Mouse (Mus musculus) intestine, postnatal 0 days (tissue): Measurements from ENCODE around the gene Usp16. TPM values are rescaled to one million over a fixed set of nuclear protein-coding genes. Genes with fewer than 3 reads are reported as not detected.

Source experiments
- ATAC-seq: fragments of 200-750 bp; cut with Nextera tagmentation; 2 replicates; pipeline ENCODE4 v1.8.0; 2017; ENCODE audit warnings: mild to moderate bottlenecking, moderate TSS enrichment, moderate library complexity
- H3K27ac ChIP-seq: fragments of 300-500 bp; sonication (generic); 2 replicates; pipeline ENCODE4 v1.5.1; 2014; ENCODE audit warnings: mild to moderate bottlenecking, low read depth, low read length, moderate library complexity
- H3K27me3 ChIP-seq: fragments of 300-500 bp; sonication (generic); replicated peaks from 2 replicates; pipeline ENCODE4 v1.6.1; 2014; ENCODE audit warnings: low read length, mixed read lengths; ENCODE audit not compliant: control insufficient read depth, insufficient read depth
- H3K36me3 ChIP-seq: fragments of 300-500 bp; sonication (generic); 2 replicates; pipeline ENCODE4 v1.6.1; 2014; ENCODE audit warnings: mild to moderate bottlenecking, moderate library complexity; ENCODE audit not compliant: control insufficient read depth, insufficient read depth
- H3K4me1 ChIP-seq: fragments of 300-500 bp; sonication (generic); replicated peaks from 2 replicates; pipeline ENCODE4 v1.6.1; 2014; ENCODE audit warnings: antibody characterized with exemption, low read length, mixed read lengths; ENCODE audit not compliant: control insufficient read depth, insufficient read depth
- H3K4me2 ChIP-seq: fragments of 300-500 bp; sonication (generic); replicated peaks from 2 replicates; pipeline ENCODE4 v1.6.1; 2014; ENCODE audit warnings: low read depth, mild to moderate bottlenecking, moderate library complexity
- H3K4me3 ChIP-seq: fragments of 300-500 bp; sonication (generic); 2 replicates; pipeline ENCODE4 v1.5.1; 2014; ENCODE audit warnings: low read depth, low read length
- H3K9ac ChIP-seq: fragments of 300-500 bp; sonication (generic); 2 replicates; pipeline ENCODE4 v1.6.1; 2014; ENCODE audit warnings: mild to moderate bottlenecking, low read depth, low read length
- H3K9me3 ChIP-seq: fragments of 300-500 bp; sonication (generic); 2 replicates; pipeline ENCODE4 v1.6.1; 2016; ENCODE audit warnings: mixed run types; ENCODE audit not compliant: control insufficient read depth
- CTCF ChIP-seq: sonication (generic); IDR thresholded peaks from 2 replicates; pipeline ENCODE4 v1.5.1; 2016; ENCODE audit warnings: low read depth, mild to moderate bottlenecking, control low read depth, antibody characterized with exemption, moderate library complexity
- WGBS: fragments of 180-500 bp; shearing (Covaris S2); extraction: QIAGEN DNeasy Blood & Tissue Kit; methylation state at CpG from one replicate; pipeline ENCODE4 v1.1.7; 2014; 5-methylcytosine and 5-hydroxymethylcytosine counted together
- polyA plus RNA-seq: library from polyadenylated mRNA; unstranded; fragments of >200 nt; fragmentation: Nextera tagmentation; extraction: Ambion mirVana; gene quantifications from 2 replicates; pipeline ENCODE4 v1.2.1, GENCODE M21; 2015

Gene Usp16
- polyA plus RNA-seq, 1 experiment from 2014 or later = 38.1 TPM

DNA sequence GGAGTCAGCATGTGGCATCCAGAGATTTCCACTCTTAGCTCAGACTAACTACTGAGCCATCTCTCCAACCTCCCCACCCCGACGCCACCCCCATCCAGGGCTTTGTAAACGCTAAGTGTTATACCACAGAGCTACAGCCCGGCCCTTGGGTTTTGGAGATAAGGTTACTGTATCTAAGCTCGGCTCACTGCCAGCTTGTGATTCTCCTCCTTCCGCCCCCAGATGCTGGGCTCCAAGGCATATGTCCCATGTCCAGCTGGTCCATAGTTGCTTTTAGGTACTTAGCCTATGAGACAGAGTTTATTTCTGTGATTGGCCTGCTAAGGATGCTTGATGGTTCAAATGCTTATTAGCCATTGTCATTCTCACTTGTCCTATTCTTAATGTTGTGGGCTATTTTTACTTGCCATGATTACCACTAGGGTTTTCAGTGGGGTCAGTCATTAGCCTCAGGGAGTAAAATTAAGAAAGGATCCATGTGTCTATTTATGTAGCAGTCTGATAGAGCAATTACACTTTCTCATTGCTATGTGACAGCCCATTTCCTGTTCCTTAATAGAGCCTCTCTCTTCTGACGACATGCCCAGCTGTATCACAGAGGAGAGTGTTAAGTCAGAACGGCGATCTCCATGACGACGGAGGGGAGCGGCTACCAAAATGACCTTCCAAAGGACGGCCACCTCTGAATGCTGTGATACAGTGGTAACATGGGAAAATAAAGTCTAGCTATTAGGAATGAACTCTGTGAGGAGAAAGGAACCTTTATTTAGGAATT lies 47.0 kb downstream of the Usp16 start:
- Histone ChIP-seq H3K4me1 (no peaks in the 10 kb centered on the region), H3K27me3 (no peaks in the 10 kb centered on the region), H3K9me3 (no peaks in the 10 kb centered on the region), H3K9ac (no peak overlapping the region), H3K27ac (no peak overlapping the region), H3K4me3 (no peak overlapping the region), H3K36me3 (no peaks in the 10 kb centered on the region), H3K4me2 (no peak overlapping the region)
- peak; percentile 47; the same call in 1 of the 2 replicates for ATAC-seq
- WGBS = 38% methylated on average over 13 of the region's 13 CpGs
- no peak for TF ChIP-seq CTCF

- no peak overlapping the region for H3K4me3 ChIP-seq
- H3K4me1 ChIP-seq = no peaks in the 10 kb centered on the region
- H3K27ac ChIP-seq = no peak overlapping the region
- H3K4me2 ChIP-seq = no peak overlapping the region
- 74% methylated on average over 5 of the region's 5 CpGs for WGBS
- H3K9ac ChIP-seq = no peak overlapping the region
- no peaks in the 10 kb centered on the region for H3K27me3 ChIP-seq
- no peaks in the 10 kb centered on the region for H3K36me3 ChIP-seq
- TF ChIP-seq CTCF = no peak
- H3K9me3 ChIP-seq = no peaks in the 10 kb centered on the region
- ATAC-seq = no peak
These were observed 57.2 kb downstream of the Usp16 start for GRCm38 (mm10) chr16:87511706-87512105.

DNA sequence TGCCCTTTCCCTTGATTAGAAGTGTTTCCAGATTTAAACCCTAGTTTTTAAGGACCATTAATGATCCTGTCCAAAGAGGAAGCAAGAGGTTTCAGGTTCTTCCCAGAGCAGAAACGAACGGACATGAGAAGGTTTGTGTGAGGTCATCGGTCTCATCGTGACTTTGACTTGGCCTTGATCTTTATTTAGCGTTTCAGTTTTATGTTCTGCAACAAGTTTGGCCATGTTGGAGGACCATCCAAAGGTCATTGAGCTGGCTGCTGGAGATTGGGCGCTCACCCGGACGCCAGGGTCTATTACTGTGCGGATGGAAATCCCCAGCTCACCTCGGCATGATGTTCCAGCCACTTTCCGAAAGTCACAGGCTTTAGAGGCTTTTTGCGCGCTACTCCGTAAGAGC lies 57.8 kb downstream of the Usp16 start:
- Histone ChIP-seq H3K4me2 (no peak overlapping the region), H3K9ac (no peak overlapping the region), H3K27ac (no peak overlapping the region), H3K36me3 (no peaks in the 10 kb centered on the region), H3K4me1 (no peaks in the 10 kb centered on the region), H3K9me3 (no peaks in the 10 kb centered on the region), H3K4me3 (no peak overlapping the region), H3K27me3 (no peaks in the 10 kb centered on the region)
- WGBS = 91% methylated on average over 14 of the region's 14 CpGs
- TF ChIP-seq CTCF = no peak
- ATAC-seq = no peak

DNA sequence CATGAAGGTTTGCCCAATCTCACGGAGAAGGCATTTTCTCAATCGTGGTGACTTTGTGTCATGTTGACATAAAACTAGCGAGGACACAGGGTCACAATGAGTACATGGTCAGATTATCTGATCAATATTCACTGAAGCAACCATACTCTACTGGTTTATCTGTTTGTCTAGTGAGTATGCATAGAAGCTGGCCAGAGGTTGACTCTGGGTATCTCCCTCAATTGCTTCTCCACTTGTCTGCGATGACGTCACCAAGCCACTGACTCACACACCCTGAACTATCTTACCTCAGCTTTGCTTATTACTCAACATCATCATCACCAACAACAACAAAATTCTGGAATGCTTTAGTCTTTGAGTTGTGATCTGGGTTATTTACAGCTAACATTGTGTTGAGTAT lies 69.7 kb downstream of the Usp16 start:
- Histone ChIP-seq H3K9ac (no peak overlapping the region), H3K27ac (no peak overlapping the region), H3K4me2 (no peak overlapping the region), H3K4me3 (no peak overlapping the region), H3K9me3 (no peaks in the 10 kb centered on the region), H3K27me3 (no peaks in the 10 kb centered on the region), H3K4me1 (no peaks in the 10 kb centered on the region), H3K36me3 (no peaks in the 10 kb centered on the region)
- 59% methylated on average over 5 of the region's 5 CpGs for WGBS
- TF ChIP-seq CTCF = no peak
- ATAC-seq = peak; percentile 64

DNA sequence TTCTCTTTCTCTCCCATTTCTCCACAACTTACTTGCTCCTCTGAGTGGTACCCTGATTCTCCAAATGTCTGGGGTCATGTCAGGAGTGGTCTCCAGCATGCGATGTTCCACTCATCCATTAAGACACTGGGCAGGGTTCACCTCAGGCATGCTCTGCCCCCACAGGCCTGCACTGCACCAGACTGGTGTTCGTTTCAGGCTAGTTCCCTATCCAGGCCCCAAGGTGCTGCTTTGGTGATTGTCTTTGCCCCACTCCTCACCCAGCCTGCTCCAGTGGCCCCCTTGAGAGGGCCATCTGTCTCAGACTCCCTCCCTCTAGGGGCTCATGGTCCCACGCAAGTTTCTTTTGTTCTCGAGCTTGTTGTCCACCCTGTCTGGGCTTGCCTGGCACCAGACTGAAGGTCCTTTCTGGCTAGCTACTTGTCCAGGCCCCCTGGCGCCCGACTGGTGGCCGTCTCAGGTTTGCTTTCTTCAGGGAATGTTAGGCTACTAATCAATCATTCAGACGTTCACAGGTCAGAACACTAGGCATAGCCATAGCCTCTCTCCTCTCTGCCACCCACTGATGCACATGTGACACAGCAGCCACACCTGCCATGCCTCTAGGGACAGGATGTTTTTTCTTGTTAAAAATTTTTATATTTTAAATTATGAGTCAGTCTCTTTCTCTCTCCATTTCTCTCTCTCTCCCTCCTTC lies 73.2 kb downstream of the Usp16 start:
- Histone ChIP-seq H3K4me1 (no peaks in the 10 kb centered on the region), H3K27ac (no peak overlapping the region), H3K27me3 (no peaks in the 10 kb centered on the region), H3K36me3 (no peaks in the 10 kb centered on the region), H3K9me3 (no peaks in the 10 kb centered on the region), H3K4me2 (no peak overlapping the region), H3K4me3 (no peak overlapping the region), H3K9ac (no peak overlapping the region)
- 57% methylated on average over 8 of the region's 8 CpGs for WGBS
- ATAC-seq = no peak
- no peak for TF ChIP-seq CTCF

GRCm38 (mm10) chr16:87528755-87529154 lies 74.3 kb downstream of the Usp16 start:
- 65% methylated on average over 10 of the region's 10 CpGs for WGBS
- no peak for TF ChIP-seq CTCF
- Histone ChIP-seq H3K9ac (no peak overlapping the region), H3K4me1 (no peaks in the 10 kb centered on the region), H3K9me3 (no peaks in the 10 kb centered on the region), H3K36me3 (no peaks in the 10 kb centered on the region), H3K27me3 (no peaks in the 10 kb centered on the region), H3K4me3 (no peak overlapping the region), H3K4me2 (no peak overlapping the region), H3K27ac (no peak overlapping the region)
- no peak for ATAC-seq

Other genes starting within 250 kb of the Usp16 start
- 16.8 and 18.5 TPM in 2 replicates for gene N6amt1, start 100.5 kb upstream of the Usp16 start, polyA plus RNA-seq
- 7.9 and 8.3 TPM in 2 replicates for gene Ltn1, start 22.1 kb upstream of the Usp16 start, polyA plus RNA-seq
- gene Rwdd2b, start 14.1 kb upstream of the Usp16 start, polyA plus RNA-seq = 20.6 and 21.1 TPM in 2 replicates
- 156 and 157 TPM in 2 replicates for gene Cct8, start 41.2 kb downstream of the Usp16 start, polyA plus RNA-seq
- 0.35 and 0.43 TPM in 2 replicates for gene Map3k7cl, start 98.6 kb downstream of the Usp16 start, polyA plus RNA-seq
- 21.3 and 22.8 TPM in 2 replicates for gene Bach1, start 244.2 kb downstream of the Usp16 start, polyA plus RNA-seq